Mouse (Mus musculus) retina, embryonic 14.5 days (tissue): ENCODE data around the gene Tcp1.
"Not testable (repeated sequence)": the region's sequence is repeated elsewhere in the genome, so short reads cannot be mapped to it uniquely, and the experiment has no call there.

Experiments
- DNase-seq: peaks from one replicate; pipeline ENCODE4 v3.0.0-alpha.2; 2015; ENCODE audit warnings: low spot score

The Tcp1 gene

DNA sequence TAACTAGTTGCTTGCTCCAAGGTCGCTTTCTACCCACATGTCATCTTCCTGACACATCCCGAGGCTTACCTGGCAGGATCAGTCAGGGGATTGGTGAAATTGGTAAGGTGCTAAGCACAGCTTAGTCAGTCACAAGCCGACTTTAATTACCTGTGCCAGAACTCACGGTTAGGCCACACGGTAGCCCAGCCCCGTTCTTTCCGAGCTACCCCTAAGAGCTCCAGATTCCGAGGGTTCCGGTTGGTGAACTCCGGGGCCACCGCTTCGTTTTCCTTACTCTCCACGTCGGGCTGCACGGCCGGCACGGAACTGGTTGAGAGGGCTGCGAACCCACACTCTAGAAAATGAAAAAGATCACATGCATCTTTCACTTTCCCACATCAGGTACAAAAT is at the start of gene Tcp1:
Tcp1 (plus strand) TSS at position 214 of the 393 bp plus-strand sequence.
- DNase-seq = peak; percentile 12

DNA sequence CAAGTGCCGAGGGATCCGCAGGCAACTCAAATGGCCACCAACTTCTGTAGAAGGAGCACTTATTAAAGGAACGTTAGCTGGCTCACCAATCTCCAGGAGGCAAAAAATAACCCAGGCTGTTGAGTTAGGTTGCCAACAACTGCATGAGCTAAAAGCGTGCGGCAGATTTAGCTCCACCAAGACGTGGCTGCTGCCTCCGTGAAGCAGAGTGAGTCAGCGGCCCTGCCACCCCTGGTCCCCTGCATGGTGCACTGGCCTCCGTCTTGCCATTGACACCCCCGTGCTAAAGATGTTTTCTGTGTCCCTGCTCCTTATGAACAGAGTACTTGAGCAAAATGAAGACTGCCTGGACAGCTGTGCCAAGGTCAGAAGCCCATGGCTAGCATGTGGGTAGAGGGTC is 48.6 kb upstream of the Tcp1 start:
- DNase-seq = no peak

DNA sequence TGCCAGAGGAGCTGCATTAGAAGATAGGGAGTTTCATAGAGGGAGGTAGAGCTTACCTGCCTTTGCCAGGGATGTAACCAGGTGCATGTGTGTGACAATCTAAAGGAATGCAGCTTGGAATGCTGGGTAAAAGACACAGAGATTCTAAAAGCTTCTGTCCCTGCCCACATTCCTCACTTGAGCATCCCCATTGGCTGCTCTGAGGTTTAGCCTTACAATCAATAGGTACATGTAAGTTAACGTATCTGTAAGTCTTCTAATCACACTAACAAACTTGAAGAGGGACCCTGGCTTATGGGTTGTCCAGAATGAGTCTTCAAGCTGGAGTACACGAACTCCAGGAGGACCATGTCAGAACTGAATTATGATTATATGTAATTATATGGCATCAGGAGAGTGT is 47.5 kb upstream of the Tcp1 start, which contains the start of gene Mas1:
Mas1 (minus strand) TSS at position 101 of the 400 bp plus-strand sequence.
- DNase-seq = no peak

DNA sequence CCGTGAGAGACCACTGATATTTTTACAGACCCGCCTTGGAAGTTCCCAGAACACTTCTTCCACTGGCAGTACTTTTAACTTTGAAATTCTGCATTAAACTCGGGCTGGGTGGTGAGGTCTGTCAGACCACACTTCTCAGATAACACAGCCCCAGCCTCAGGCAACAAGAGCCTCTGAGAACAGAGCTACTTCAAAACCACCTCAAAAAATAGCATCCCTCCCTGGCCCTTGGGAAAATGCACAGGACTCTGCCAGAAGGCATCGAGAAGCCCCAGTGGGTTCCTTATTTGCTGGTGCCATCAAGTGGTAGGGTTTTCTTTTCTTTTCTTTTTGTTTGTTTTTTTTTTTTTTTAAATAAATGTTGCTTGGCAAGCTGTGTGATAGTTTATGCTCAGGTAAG is 46.9 kb upstream of the Tcp1 start:
- DNase-seq = no peak

DNA sequence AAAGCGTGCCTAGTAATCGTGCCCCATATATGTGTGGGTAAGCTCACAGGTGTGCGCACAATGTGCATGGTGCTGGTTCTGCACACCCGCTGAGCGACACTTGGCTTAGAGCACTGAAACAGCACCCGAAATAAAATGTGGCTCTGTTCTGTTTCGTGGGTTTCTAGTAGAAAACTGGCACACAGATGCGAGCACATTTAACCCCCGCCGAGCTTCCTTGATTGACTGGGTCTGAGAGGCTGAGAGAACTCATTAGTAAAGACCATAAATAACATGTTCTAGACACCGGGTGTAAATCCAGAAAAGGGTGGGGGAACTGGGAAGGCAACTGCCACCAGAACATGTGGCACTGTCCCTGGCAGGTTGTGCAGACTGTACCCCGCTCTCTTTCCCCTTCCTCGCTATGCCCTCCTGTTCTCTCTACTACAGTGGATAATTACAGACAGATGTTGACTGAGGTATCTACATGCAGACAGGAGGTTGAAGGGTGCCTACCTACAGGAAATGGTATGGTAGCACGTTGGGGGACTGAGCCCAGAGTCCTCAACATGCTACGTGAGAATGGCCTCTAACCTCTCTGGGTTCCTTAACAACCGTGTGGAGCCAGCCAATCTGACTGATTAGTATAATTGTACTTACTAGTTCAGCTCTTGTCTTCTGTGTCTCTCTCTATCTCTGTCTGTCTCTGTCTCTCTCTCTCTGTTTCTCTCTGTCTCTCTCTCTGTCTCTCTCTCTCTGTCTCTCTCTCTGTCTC is 43.0 kb upstream of the Tcp1 start:
- DNase-seq = no peak

DNA sequence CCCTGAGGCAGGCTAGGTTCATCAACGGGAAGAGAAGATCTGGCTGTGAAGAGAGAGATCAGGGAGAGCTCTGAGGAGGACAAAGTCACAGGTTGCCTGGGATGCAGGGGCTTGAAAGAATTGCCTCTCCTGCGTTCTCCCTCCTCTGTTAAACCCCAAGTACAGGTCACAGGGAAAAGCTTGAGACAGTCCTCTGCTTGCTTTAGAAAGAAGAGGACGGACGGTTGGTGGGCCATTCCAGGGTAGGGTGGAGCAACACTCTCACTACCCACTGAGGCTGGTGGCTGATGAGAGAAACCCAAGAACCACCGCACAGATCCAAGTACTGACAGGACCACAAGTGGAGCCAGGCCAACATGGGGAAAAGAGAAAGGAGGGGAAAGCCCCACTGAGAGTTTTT is 39.8 kb upstream of the Tcp1 start, which contains the start of gene Mrgprh:
Mrgprh (plus strand) TSS at position 301 of the 400 bp plus-strand sequence.
- no peak for DNase-seq

DNA sequence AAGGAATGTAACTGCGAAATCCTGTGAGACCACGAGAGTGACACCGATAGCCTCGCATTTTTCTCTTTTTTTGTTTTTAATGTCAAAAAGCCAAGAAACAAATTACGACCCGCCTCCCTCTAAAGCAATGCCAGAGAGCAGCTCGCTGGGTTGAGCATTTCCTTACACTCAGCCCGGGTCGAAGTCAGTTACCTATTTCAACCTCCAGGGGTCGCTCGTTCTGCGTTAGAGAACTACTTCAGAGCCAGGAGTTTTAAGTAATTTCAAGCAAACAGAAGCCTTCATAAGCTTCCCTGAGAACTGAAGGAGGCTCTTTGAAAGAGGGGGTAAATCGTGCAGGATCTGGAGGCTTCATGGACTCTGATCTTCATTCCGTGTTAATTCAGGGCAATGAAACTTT is 35.3 kb upstream of the Tcp1 start:
- DNase-seq = peak; percentile 92

DNA sequence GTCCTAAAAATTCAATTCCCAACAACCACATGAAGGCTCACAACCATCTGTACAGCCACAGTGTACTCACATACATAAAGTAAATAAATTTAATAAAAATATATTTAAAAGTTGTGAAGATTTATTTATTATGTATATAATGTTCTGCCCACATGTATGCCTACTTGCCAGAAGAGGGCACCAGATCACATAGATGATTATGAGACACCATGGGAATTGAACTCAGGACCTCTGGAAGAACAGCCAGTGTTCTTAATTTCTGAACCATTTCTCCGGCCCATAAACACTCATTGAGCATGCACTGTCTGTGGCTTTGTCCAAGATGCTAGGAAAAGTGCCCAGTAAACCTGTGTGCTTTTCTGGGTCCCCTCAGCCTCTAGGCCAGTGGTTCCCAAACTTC is 34.3 kb upstream of the Tcp1 start:
- DNase-seq = no peak

DNA sequence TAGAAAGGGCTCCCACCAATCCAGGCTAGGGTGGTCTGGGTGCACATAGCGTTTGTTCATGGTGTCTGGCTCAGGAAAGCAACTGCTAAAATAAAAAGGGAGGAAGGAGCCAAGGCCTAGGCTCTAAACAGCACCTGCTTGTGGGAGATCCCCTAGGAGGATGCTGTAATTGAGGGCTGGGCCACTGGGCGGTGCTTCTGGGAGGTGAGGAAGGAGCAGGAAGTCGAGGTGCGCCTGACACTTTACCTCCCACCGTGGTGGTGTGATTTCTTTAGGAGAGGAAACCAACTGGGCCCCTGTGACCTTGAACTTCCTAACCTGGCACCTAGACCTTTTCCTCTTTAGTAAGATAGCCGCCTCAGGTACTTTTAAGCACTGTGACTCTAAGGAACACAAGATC is 28.9 kb upstream of the Tcp1 start:
- no peak for DNase-seq

DNA sequence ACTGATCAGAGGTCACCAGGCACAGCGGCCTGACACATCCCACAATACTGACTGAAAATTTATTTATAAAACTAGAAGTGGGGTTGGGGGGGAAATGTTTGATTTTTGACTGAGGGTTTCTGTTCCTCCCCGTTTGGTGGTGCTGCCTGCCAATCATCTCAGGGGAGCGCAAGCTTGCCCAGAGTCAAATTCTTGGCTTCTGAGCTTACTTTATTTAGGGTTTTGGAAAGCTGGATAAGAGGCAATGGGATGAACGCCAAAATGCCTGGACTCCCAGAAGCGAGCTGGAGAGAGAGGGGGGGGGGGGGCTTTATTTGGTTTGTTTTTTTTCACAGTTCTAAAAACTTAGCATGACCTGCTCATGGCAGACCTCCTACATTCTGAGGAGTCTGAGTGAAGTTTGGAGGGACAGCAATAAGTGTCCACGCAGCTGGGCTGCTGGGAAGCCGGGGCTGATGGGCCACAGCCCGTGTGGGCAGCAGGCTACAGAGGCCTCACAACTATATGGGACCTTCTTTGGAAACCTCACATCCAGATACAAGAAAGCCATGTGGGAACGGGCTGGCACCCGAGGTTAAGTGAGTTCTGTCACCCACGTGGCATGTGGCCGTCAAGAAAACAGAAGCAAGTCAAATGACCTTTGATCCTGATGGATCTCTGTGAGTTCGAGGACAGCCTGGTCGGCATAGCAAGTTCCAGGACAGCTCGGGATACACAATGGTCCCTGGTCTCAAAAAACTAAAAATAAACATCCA is 28.3 kb upstream of the Tcp1 start:
- no peak for DNase-seq

DNA sequence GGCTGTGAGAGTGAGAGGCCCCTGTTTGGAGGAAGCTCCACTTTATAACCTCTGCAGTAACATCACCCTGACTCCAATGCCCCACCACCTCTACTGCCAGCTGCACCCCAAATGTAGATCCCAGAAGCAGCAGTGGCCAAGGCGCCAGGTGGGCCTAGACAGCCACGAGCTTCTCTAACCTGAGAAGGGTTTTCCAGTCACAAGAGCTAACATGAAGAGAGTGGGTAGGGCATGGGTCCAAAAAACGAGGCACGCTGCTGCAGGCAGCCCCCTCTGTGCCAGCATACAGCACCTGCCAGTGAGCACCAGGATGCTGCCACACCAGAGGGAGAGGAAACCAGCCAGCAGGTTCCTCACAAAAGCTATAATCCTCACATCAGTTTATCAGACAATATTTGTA is 24.4 kb upstream of the Tcp1 start:
- DNase-seq = no peak

DNA sequence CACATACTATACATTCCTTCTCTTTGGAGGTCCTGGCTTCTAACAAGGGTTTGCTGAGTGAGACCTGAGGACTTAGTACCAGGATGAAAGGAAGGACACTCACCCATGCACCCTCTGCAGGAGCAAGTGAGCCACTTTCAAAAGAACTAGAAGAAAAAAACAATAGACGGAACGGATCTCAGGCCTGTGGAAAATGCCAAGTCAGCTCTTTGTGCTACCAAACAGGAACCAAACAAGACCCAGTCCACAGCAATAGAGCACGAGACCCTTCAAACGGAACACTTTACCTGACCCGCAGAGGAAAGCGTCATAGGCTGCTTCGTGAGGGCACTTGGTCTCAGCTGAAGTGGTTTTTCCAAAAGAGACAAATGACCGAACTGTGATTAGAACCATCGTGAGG is 23.5 kb upstream of the Tcp1 start:
- no peak for DNase-seq

DNA sequence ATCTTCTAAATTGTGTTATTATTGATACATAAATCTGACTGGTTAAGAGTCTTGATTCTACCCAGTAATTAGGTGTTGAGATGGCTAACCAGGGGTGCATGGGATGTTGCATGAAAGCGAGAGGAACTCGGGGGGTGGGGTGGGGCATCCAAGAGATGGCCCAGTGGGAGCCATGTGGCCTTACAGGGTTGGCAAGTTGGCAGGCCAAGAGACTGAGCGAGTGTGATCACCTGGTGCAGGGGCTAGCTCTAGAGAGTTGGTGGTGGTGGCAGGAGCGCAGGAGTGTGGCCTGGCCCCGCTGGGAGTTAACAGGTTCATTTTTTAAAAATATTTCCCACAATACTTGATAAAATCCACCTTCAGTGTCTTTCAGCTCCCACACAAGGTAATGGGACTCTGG is 17.8 kb upstream of the Tcp1 start:
- no peak for DNase-seq

DNA sequence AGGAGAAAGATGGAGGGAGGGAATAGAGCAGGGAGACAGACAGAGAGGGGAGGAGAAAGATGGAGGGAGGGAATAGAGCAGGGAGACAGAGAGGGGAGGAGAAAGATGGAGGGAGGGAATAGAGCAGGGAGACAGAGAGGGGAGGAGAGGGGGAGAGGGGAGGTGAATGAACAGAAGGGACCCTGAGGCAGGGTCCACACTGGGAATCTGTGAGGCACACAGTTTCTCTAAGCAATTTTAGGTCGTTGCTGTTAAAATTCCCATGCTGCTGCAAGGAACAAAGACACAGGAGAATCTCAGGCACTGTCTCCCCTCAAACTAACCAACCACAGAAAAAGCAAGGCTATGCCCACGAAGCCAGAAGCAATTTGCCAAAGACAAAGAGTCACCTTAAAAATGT is 16.9 kb upstream of the Tcp1 start:
- DNase-seq = not testable (repeated sequence)

DNA sequence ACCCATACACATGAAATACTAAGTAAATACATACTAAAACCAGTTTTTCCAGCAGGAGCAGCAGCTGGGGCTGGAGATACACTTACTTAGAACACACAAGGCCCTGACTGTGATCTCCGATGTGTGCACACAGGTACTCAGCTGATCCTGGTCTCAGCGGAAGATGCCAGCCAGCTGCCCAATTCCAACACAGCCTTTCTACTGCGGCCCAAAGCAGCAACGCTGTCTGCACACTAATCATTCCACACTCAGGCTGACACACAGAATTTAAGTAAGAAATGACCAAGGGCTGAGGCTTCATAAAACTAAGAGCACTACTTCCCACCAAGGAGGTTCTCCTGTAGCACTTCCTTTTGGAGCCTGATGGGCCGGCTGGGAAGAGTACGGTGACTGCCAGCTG is 13.2 kb upstream of the Tcp1 start:
- DNase-seq = no peak

DNA sequence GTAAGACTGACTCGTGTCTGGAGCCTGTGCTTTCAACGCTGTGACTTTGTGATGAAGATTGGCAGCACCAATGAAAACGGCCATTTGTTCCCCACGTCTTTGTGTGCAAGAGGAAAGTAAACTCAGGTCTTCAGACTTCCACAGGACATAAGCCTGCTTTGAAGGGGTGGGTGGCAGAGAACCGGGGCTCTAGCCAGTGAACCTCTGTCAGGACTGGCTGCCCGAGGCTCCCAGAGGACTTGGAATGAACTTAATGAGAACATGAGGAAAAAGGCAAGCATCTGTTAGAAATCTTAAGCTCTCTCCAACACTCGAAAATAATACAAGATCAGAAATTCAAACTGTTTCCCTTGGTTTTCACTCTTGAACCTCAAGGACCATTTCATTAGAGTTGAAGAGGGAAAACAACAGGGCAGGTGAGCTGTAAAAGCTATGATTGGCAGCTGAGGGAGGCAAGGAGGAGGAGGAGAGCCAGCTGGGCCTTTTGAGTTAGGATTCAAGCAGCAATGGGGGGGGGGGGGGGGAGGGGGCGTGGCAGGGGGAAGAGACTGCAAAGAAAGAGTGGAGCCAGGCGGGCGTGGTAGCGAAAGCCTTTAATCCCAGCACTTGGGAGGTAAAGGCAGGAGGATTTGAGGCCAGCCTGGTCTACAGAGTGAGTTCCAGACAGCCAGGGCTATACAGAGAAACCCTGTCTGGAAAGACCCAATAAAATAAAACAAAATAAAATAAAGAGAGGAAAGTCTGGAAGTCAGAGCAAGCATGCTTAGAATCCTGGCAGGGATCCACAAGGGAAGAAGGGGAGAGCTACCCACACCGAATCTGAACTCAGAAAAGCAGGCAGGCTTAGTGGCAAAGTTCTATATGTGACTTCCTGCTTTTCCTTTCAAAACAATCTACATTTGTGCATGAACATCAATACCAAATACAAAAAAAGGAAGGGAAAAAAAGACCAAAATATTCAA is 11.8 kb upstream of the Tcp1 start:
- no peak for DNase-seq

DNA sequence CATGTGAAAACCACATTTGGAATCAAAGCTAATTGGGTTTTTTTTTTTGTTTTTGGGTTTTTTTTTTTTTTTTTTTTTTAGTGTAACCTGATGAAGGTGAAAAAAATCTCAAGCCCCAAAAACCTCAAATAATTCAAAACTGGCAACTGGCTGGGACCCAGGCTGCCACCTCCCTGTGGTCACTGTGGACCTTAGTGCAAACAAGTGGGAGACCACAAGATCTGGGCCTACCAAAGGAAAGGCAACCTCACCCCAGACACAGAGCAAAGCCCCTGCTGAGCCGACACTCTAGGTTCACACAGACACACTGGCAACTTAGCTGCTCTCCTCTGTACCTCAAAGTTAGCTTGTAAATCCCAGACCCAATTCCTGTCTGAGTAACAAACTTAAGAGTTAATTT is 11.2 kb upstream of the Tcp1 start:
- no peak for DNase-seq

DNA sequence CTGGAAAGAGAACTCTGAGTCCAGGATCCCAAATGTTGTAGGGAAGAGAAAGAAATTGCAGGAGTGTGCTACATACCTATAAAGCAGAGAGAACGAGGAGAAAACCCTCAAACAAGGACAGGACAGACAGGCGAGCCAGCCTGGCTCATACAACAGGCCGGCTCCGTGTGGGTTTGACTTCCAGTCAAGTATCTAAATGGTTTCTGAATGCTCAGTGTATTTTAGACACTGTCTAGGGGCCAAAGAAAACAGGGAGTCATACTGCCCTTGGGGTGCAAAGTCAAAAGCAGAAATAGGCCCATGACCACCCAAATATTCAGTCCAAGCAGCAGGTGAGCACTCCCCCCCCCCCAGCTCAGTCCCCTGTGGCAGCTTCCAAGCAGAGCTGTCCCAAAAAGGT is 9.7 kb upstream of the Tcp1 start:
- no peak for DNase-seq

DNA sequence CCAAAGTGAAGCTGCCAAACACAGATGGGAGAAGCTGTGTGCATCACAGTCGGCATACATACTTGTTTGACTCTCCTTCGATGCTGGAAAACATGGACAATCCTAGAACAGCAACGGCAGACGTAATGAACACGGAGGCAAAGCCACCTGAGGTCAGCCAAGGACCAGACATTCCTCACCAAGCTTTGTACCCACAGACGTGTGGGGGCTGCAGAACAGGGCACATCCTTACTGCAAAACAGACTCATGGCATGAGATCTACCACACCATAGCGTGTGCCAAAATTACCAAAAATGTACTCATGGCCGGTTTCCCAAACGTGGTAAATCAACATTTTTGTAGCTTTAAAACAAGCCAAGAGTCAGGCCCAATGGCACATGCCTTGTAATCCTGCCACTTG is 9.1 kb upstream of the Tcp1 start:
- DNase-seq = no peak

DNA sequence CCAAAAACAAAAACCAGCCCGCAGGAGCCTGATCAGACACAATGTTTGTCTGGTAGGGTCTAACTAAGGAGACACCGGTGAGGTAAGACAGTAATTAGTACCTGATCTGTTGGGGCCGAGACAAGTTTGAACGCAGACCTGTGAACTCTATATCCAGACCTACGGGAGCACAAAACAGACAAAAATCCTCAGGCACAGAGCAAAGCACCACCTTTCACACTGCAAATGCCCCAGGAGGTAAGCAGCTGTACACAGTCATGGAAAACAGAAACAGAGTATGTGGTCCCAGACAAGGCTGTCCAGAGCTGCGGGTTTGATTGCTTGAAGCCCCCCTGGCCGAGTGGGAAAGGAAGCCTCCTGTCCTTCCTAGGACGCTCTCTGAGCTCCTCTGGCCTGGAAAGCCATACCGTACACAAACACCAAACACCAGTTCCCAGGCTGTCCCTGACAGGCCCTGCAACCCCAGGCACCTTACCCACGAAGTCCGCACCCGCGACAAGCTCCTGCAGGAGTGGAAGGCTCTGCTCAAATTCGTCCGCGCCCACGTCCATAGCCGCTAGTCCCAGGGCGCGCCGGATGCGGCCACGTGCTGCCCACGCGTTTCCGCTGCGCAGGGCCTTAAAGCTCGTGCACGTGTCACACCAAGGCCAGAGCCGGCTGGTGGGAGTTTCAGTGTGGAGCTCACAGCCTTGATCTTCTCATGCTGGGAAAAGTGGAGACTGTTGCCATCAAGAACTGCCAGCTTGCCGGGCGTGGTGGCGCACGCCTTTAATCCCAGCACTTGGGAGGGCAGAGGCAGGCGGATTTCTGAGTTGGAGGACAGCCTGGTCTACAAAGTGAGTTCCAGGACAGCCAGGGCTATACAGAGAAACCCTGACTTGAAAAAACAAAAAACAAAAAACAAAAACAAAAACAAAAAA is 5.9 kb upstream of the Tcp1 start, which contains the start of gene Pnldc1:
Pnldc1 (minus strand) TSS at position 870 of the 920 bp plus-strand sequence.
- DNase-seq = no peak

DNA sequence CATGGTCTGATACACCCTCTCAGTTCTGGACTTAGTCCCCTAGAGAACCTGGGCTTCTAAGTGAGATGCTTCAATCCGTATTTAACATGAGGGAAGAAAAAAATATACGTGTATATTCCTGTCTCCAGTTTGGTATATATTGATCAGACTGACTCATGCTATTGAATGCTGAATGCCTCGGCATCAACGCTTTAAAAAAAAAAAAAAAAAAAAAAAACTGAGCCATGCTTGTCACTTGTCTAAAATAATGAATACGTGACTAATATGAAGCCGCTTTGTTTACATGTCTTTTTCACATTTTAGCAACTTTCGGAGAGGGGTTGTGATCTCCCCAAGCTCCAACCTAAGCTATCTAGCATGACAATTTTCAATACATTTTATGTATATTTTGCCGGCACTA is 5.1 kb upstream of the Tcp1 start:
- DNase-seq = no peak
